In genomic region chr9:95522561-95522960, GRCm38 (mm10) we compare ENCODE assay signal across 23 mouse cellular contexts. TPM values are rescaled to one million over a fixed set of nuclear protein-coding genes. Genes with fewer than 3 reads are reported as not detected.
DNase-seq lines count a peak whose midpoint lies in the region; ATAC-seq and TF ChIP-seq lines count a peak whose summit lies in the region.
"Had no signal": no experiment of that assay in that cellular context is flagged by ENCODE, and none has a peak within 500 bp of the region (broad histone marks: within the 10 kb centered on the region; RNA-seq: fewer than 3 reads in every experiment).

No protein-coding gene starts in this region.

- DNase-seq in ES-E14 (ENCODE audit: low read depth, low spot score) (no peak), ZHBTc4 (ENCODE audit: low read depth, low spot score) (peak; percentile 75)
- DNase-seq in testis, postnatal 10 days (ENCODE audit: low spot score) = no peak
- DNase-seq in cerebellum, adult 8-10 months = no peak
- DNase-seq: adrenal gland, adult 2 months; adrenal gland, postnatal 10 days; adrenal gland, postnatal 25 days; cerebellum, adult 11-12 months; cerebellum, adult 2 months; cerebellum, adult 9-11 months; cerebellum, postnatal 14 days; cerebellum, postnatal 36 days; embryo, embryonic 11 days had no signal

- TF ChIP-seq CTCF in E14TG2a.4 (conservative IDR thresholded peaks at IDR 0.05; ENCODE audit: low read length) (no peak), ES-Bruce4 (IDR thresholded peaks at IDR 0.05; ENCODE audit: low read depth, low read length) (no peak)

- TF ChIP-seq POLR2A in ES-Bruce4 (IDR thresholded peaks at IDR 0.05; ENCODE audit: insufficient read depth, low read length) = no peak

- H3K9me3 ChIP-seq in E14TG2a.4 (ENCODE audit: low read length) (no peaks in the 10 kb centered on the region), ES-Bruce4 (replicated peaks; ENCODE audit: control insufficient read depth, insufficient read depth, low read length, poor library complexity, severe bottlenecking) (no peaks in the 10 kb centered on the region), ES-E14 (ENCODE audit: control insufficient read depth, insufficient read depth, low read depth, low read length) (no peaks in the 10 kb centered on the region)
- H3K9me3 ChIP-seq: embryonic facial prominence, embryonic 13.5 days; embryonic facial prominence, embryonic 15.5 days; forebrain, embryonic 10.5 days; forebrain, embryonic 12.5 days had no signal

- no peaks in the 10 kb centered on the region for H3K27me3 ChIP-seq in E14TG2a.4 (ENCODE audit: insufficient read depth, low read length)
- H3K27me3 ChIP-seq in ES-Bruce4 (ENCODE audit: control insufficient read depth, insufficient read depth, low read length, poor library complexity, severe bottlenecking) = no peaks in the 10 kb centered on the region
- H3K27me3 ChIP-seq: embryonic facial prominence, embryonic 13.5 days; embryonic facial prominence, embryonic 15.5 days; forebrain, embryonic 12.5 days had no signal

- 0 out of 2 replicates have a peak overlapping the region, but pooled peaks have one; percentile 56 for H3K4me3 ChIP-seq in E14TG2a.4 (replicated peaks; ENCODE audit: low read length)
- no peak overlapping the region for H3K4me3 ChIP-seq in ES-Bruce4 (ENCODE audit: low read depth, low read length)
- H3K4me3 ChIP-seq in ES-E14 (ENCODE audit: insufficient read depth in 1 of 2, low read depth in 1 of 2, low read length in 2 of 2, poor library complexity in 1 of 2, severe bottlenecking in 1 of 2) = no peak overlapping the region; a peak in 1 of 4 replicates
- H3K4me3 ChIP-seq: embryonic facial prominence, embryonic 13.5 days; embryonic facial prominence, embryonic 15.5 days; erythroblast, embryonic 14.5 days; forebrain, embryonic 10.5 days; forebrain, embryonic 12.5 days had no signal

- in situ Hi-C loops in ES-E14 (cut with MboI; ENCODE audit: low sequenced_read_pairs in 2 of 2, unreplicated experiment in 2 of 2) = no loop called here

- peak; percentile 97 for TF ChIP-seq EP300 in ES-Bruce4 (IDR thresholded peaks at IDR 0.05; ENCODE audit: insufficient read depth, low read depth, low read length)

- H3K4me1 ChIP-seq in E14TG2a.4 (replicated peaks; ENCODE audit: low read depth, low read length) (peaks cover 48% of the 10 kb centered on the region), ES-Bruce4 (ENCODE audit: control insufficient read depth, insufficient read depth, low read length) (peaks cover 3% of the 10 kb centered on the region), ES-E14 (ENCODE audit: control insufficient read depth in 2 of 2, insufficient read depth in 2 of 2, low read length in 2 of 2, poor library complexity in 1 of 2) (peaks cover 7 to 11% of the 10 kb centered on the region in 2 experiments)
- H3K4me1 ChIP-seq: embryonic facial prominence, embryonic 13.5 days; embryonic facial prominence, embryonic 15.5 days; forebrain, embryonic 10.5 days; forebrain, embryonic 12.5 days had no signal

- ATAC-seq in cerebellum, adult (ENCODE audit: insufficient number of reproducible peaks, low FRiP score, low TSS enrichment) = no peak
- ATAC-seq: forebrain, embryonic 14.5 days; forebrain, embryonic 16.5 days had no signal

- H3K9ac ChIP-seq in ES-Bruce4 (ENCODE audit: low read depth, poor library complexity, severe bottlenecking) (no peak overlapping the region), ES-E14 (ENCODE audit: insufficient read depth, low read depth, low read length, poor library complexity, severe bottlenecking) (no peak overlapping the region)
- H3K9ac ChIP-seq: embryonic facial prominence, embryonic 13.5 days; embryonic facial prominence, embryonic 15.5 days; forebrain, embryonic 12.5 days had no signal

- H3K27ac ChIP-seq in ES-Bruce4 (ENCODE audit: insufficient read depth, low read length) = peak overlapping the region; percentile 89; the same call in 1 of the 2 replicates
- H3K27ac ChIP-seq in ES-E14 (ENCODE audit: insufficient read depth, low read depth, low read length, poor library complexity, severe bottlenecking) = peak overlapping the region; percentile 75; the same call in 1 of the 2 replicates
- H3K27ac ChIP-seq: embryonic facial prominence, embryonic 13.5 days; embryonic facial prominence, embryonic 15.5 days; forebrain, embryonic 10.5 days; forebrain, embryonic 12.5 days had no signal

- H3K36me3 ChIP-seq in E14TG2a.4 (ENCODE audit: insufficient read depth, low read length) = peaks cover 5% of the 10 kb centered on the region; the same call in 1 of the 2 replicates
- no peaks in the 10 kb centered on the region for H3K36me3 ChIP-seq in ES-Bruce4 (ENCODE audit: control insufficient read depth, insufficient read depth, low read length, poor library complexity, severe bottlenecking)
- no peaks in the 10 kb centered on the region for H3K36me3 ChIP-seq in ES-E14 (ENCODE audit: control insufficient read depth, insufficient read depth, low read length, poor library complexity, severe bottlenecking)
- H3K36me3 ChIP-seq: embryonic facial prominence, embryonic 13.5 days; embryonic facial prominence, embryonic 15.5 days; forebrain, embryonic 10.5 days; forebrain, embryonic 12.5 days had no signal

TF ChIP-seq in ES-E14, 5 proteins besides CTCF, POLR2A, EP300 and RAD21:
- no peak for TF ChIP-seq ZNF384 (IDR thresholded peaks at IDR 0.05; ENCODE audit: low read depth, low read length)
- TF ChIP-seq ZC3H11A (IDR thresholded peaks at IDR 0.05; ENCODE audit: borderline replicate concordance, low read depth, low read length) = no peak
- no peak for TF ChIP-seq CHD2 (IDR thresholded peaks at IDR 0.05; ENCODE audit: low read depth, low read length)
- no peak for TF ChIP-seq HCFC1 (IDR thresholded peaks at IDR 0.05; ENCODE audit: borderline replicate concordance, insufficient read depth, low read length)
- TF ChIP-seq MAFK (IDR thresholded peaks at IDR 0.05; ENCODE audit: insufficient read depth, low read depth, low read length) = no peak

RNA-seq across cellular contexts. Expression of gene U2surp, which starts 10.8 kb away (rescaled TPM):
- 173 and 190 TPM in 2 replicates for polyA plus RNA-seq in ES-Bruce4 (2011; ENCODE audit: insufficient read depth, insufficient read length, low read depth, missing spikeins)
- 88.7 and 95.3 TPM in 2 replicates for total RNA-seq in ES-E14 (2012; rRNA removed)

RNA-seq across cellular contexts. Expression of gene Paqr9, which starts 36.9 kb away (rescaled TPM):
- 0.15 and 0.30 TPM in 2 replicates for polyA plus RNA-seq in ES-Bruce4 (2011; ENCODE audit: insufficient read depth, insufficient read length, low read depth, missing spikeins)
- 0.58 TPM in 2 replicates for total RNA-seq in ES-E14 (2012; rRNA removed)
